Mouse (Mus musculus): ENCODE data around the gene Ccl20.

DNA sequence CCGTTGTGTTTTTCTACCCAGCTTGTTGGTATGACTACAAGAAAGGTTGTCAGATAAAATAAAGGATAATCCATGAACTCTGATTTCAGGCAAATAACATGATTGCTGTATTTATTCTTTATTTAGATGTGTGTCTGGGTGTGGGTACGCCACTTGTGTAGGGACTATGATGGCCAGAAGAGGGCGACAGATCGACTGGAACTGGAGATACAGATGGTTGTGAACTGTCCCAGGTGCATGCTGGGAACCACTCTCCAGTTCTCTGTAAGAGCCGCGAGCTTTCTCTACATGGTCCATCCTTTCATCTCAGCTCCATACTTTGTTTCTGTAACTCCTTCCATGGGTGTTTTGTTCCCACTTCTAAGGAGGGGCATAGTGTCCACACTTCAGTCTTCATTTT, 22.2 kb downstream of the Ccl20 start:
- TF ChIP-seq GATA1 (IDR thresholded peaks at IDR 0.05; ENCODE audit: borderline replicate concordance, low read length) (no peak), FLI1 (IDR thresholded peaks at IDR 0.05; ENCODE audit: low read length) (no peak)
